Mouse (Mus musculus): ENCODE data around the gene Med27. TPM values are rescaled to one million over a fixed set of nuclear protein-coding genes. Genes with fewer than 3 reads are reported as not detected.

Gene Med27
- polyA plus RNA-seq, 1 experiment from 2014 or later = 31.1 TPM

Small RNA genes within 50 kb of the gene (microRNA-seq; reads per million reads assigned to microRNA genes)
- gene Mir133c = not detected

Other genes with a start within 250 kb of the Med27 start
- gene Setx, start 222.6 kb upstream of the Med27 start, polyA plus RNA-seq (2015; fragmentation: Nextera tagmentation; extraction: Ambion mirVana) = 5.7 and 7.6 TPM in 2 replicates
- gene Ntng2, start 93.8 kb upstream of the Med27 start, polyA plus RNA-seq (2015; fragmentation: Nextera tagmentation; extraction: Ambion mirVana) = 0.14 and 0.24 TPM in 2 replicates